Mouse (Mus musculus) left cerebral cortex, postnatal 4 days (tissue): Measurements from ENCODE around the gene Qrich1. TPM values are rescaled to one million over a fixed set of nuclear protein-coding genes. Genes with fewer than 3 reads are reported as not detected.

ENCODE experiments used
- DNase-seq: peaks from one replicate; pipeline ENCODE4 v3.0.0-alpha.2; 2022
- intact Hi-C: fragments of 180-260 bp; cut with DNase I; formaldehyde crosslinking; loops from one replicate; pipeline ENCODE4 v1.15.1; 2025
- total RNA-seq, 2 experiments: library from RNA; stranded (reverse); gene quantifications; 2 replicates each; pipeline ENCODE4 v1.2.3; 2021

Gene Qrich1
- total RNA-seq, 2 experiments from 2014 or later = 145 to 149 TPM

- intact Hi-C loops = no loop called here
- peak; percentile 97 for DNase-seq
Observed at GRCm38 (mm10) chr9:108560227-108560841, 43.7 kb downstream of the Qrich1 start, which contains the start of gene Impdh2. Impdh2 (plus strand) TSS chr9:108560286.

- intact Hi-C loops = no loop called here
- no peak for DNase-seq
Observed at GRCm38 (mm10) chr9:108563671-108564070, 47.1 kb downstream of the Qrich1 start.

GRCm38 (mm10) chr9:108564131-108564530, 47.5 kb downstream of the Qrich1 start:
- intact Hi-C loops = no loop called here
- DNase-seq = no peak

GRCm38 (mm10) chr9:108565881-108566814, 49.5 kb downstream of the Qrich1 start:
- no peak for DNase-seq
- intact Hi-C loops = no loop called here

GRCm38 (mm10) chr9:108566815-108567776, 50.5 kb downstream of the Qrich1 start, which contains the start of gene Ndufaf3:
Ndufaf3 (minus strand) TSS chr9:108567434.
- intact Hi-C loops = no loop called here

GRCm38 (mm10) chr9:108567931-108568419, 51.4 kb downstream of the Qrich1 start:
- intact Hi-C loops = no loop called here
- DNase-seq = no peak

More at GRCm38 (mm10) chr9:108566815-108567776, 50.5 kb downstream of the Qrich1 start, which contains the start of gene Ndufaf3:
- peak; percentile 97 for DNase-seq

- intact Hi-C loops = no loop called here
- DNase-seq = no peak
Observed at GRCm38 (mm10) chr9:108568511-108568921, 51.9 kb downstream of the Qrich1 start.

- DNase-seq = peak; percentile 95
- intact Hi-C loops = no loop called here
Observed at GRCm38 (mm10) chr9:108569381-108570206, 53.0 kb downstream of the Qrich1 start, which contains the start of gene Dalrd3. Dalrd3 (plus strand) TSS chr9:108569886.

GRCm38 (mm10) chr9:108570207-108570896, 53.7 kb downstream of the Qrich1 start:
- peak; percentile 86 for DNase-seq
- intact Hi-C loops = no loop called here

GRCm38 (mm10) chr9:108571401-108571973, 54.9 kb downstream of the Qrich1 start:
- DNase-seq = no peak
- intact Hi-C loops = no loop called here

GRCm38 (mm10) chr9:108572321-108572720, 55.7 kb downstream of the Qrich1 start:
- DNase-seq = no peak
- intact Hi-C loops = no loop called here

- intact Hi-C loops = no loop called here
- peak; percentile 82 for DNase-seq
Observed at GRCm38 (mm10) chr9:108573774-108574690, 57.4 kb downstream of the Qrich1 start.

GRCm38 (mm10) chr9:108574921-108575320, 58.3 kb downstream of the Qrich1 start:
- DNase-seq = no peak
- intact Hi-C loops = no loop called here

GRCm38 (mm10) chr9:108575321-108576297, 59.0 kb downstream of the Qrich1 start:
- intact Hi-C loops = no loop called here
- no peak for DNase-seq

GRCm38 (mm10) chr9:108577025-108577424, 60.4 kb downstream of the Qrich1 start:
- no peak for DNase-seq
- intact Hi-C loops = no loop called here

GRCm38 (mm10) chr9:108577934-108578544, 61.4 kb downstream of the Qrich1 start:
- intact Hi-C loops = no loop called here
- peak; percentile 73 for DNase-seq
